Mouse (Mus musculus) CH12.LX (cell line): ENCODE measurements around the gene Fat3.

Experiments used
- BHLHE40 ChIP-seq: IDR thresholded peaks from 2 replicates; pipeline ENCODE4 v1.6.1; 2011; ENCODE audit warnings: mild to moderate bottlenecking, low read depth, low read length, improper control_type of control experiment
- CHD2 ChIP-seq: IDR thresholded peaks from 2 replicates; pipeline ENCODE4 v1.6.1; 2011; ENCODE audit warnings: low read length, improper control_type of control experiment
- CTCF ChIP-seq, 2 experiments: IDR thresholded peaks in 1 of 2; conservative IDR thresholded peaks in 1 of 2; 2 replicates each; pipeline ENCODE4 v1.5.1; 2011 to 2012; ENCODE audit warnings: low read depth in 2 of 2, low read length in 2 of 2, improper control_type of control experiment in 1 of 2, inconsistent platforms in 1 of 2, mild to moderate bottlenecking in 1 of 2, moderate library complexity in 1 of 2
- ETS1 ChIP-seq: conservative IDR thresholded peaks from 2 replicates; pipeline ENCODE4 v1.6.1; 2012; ENCODE audit warnings: low read depth, mild to moderate bottlenecking, inconsistent platforms, low read length, improper control_type of control experiment, moderate library complexity
- MAFK ChIP-seq: IDR thresholded peaks from 2 replicates; pipeline ENCODE4 v1.6.1; 2011; ENCODE audit warnings: low read length, improper control_type of control experiment; ENCODE audit not compliant: insufficient replicate concordance
- POLR2A ChIP-seq: IDR thresholded peaks from 2 replicates; pipeline ENCODE4 v1.6.1; 2011; ENCODE audit warnings: low read depth, mild to moderate bottlenecking, improper control_type of control experiment, low read length
- TBP ChIP-seq: conservative IDR thresholded peaks from 2 replicates; pipeline ENCODE4 v1.6.1; 2011; ENCODE audit warnings: low read depth, low read length, improper control_type of control experiment
- TCF12 ChIP-seq: IDR thresholded peaks from 2 replicates; pipeline ENCODE4 v1.6.1; 2014; ENCODE audit warnings: low read depth, mild to moderate bottlenecking, inconsistent platforms, low read length, improper control_type of control experiment
- USF1 ChIP-seq: IDR thresholded peaks from 2 replicates; pipeline ENCODE4 v1.6.1; 2014; ENCODE audit warnings: low read depth, mild to moderate bottlenecking, inconsistent platforms, low read length, improper control_type of control experiment
- USF2 ChIP-seq: conservative IDR thresholded peaks from 2 replicates; pipeline ENCODE4 v1.6.1; 2011; ENCODE audit warnings: low read depth, low read length, improper control_type of control experiment

- TF ChIP-seq MAFK (no peak), CHD2 (no peak), CTCF (conservative IDR thresholded peaks at IDR 0.05 in 1 of 2, IDR thresholded peaks at IDR 0.05 in 1 of 2; ENCODE audit: low read depth in 2 of 2, low read length in 2 of 2) (no peak), USF1 (no peak), TCF12 (no peak), USF2 (no peak), POLR2A (no peak), BHLHE40 (no peak), ETS1 (no peak), TBP (no peak)
These were observed 228.3 kb downstream of the Fat3 start for GRCm38 (mm10) chr9:16272810-16273209.
